Mouse (Mus musculus): Measurements from ENCODE around the gene Irf1.

Irf1 gene

GRCm38 (mm10) chr11:53761284-53761683 is 8.5 kb upstream of the Irf1 start:
- no peak for DNase-seq (ENCODE audit: low spot score in 2 of 2)

- no peak for DNase-seq (ENCODE audit: low spot score in 2 of 2)
Observed at GRCm38 (mm10) chr11:53761822-53762221, 8.0 kb upstream of the Irf1 start.

GRCm38 (mm10) chr11:53762426-53762825 is 7.4 kb upstream of the Irf1 start:
- no peak for DNase-seq (ENCODE audit: low spot score in 2 of 2)

- peak in 1 of 2 experiments; percentile 39 for DNase-seq (ENCODE audit: low spot score in 2 of 2)
Observed at GRCm38 (mm10) chr11:53762827-53763495, 6.9 kb upstream of the Irf1 start.

- DNase-seq (ENCODE audit: low spot score in 2 of 2) = peak; percentile 45 to 77
Observed at GRCm38 (mm10) chr11:53763496-53764140, 6.2 kb upstream of the Irf1 start.

- no peak for DNase-seq (ENCODE audit: low spot score in 2 of 2)
Observed at GRCm38 (mm10) chr11:53764581-53764980, 5.2 kb upstream of the Irf1 start.

GRCm38 (mm10) chr11:53768422-53769184 is 1.2 kb upstream of the Irf1 start:
- DNase-seq (ENCODE audit: low spot score in 2 of 2) = no peak

- no peak for DNase-seq (ENCODE audit: low spot score in 2 of 2)
Observed at GRCm38 (mm10) chr11:53769185-53769576, 633 bp upstream of the Irf1 start.

- DNase-seq (ENCODE audit: low spot score in 2 of 2) = peak in 1 of 2 experiments; percentile 47
Observed at GRCm38 (mm10) chr11:53770125-53770791, 444 bp downstream of the Irf1 start.

- DNase-seq (ENCODE audit: low spot score in 2 of 2) = no peak
Observed at GRCm38 (mm10) chr11:53771001-53771744, 1.4 kb downstream of the Irf1 start.

GRCm38 (mm10) chr11:53772536-53772935 is 2.7 kb downstream of the Irf1 start:
- no peak for DNase-seq (ENCODE audit: low spot score in 2 of 2)

- DNase-seq (ENCODE audit: low spot score in 2 of 2) = no peak
Observed at GRCm38 (mm10) chr11:53773087-53773486, 3.3 kb downstream of the Irf1 start, which contains the start of gene Gm17334. Gene Gm17334 (minus strand): TSS chr11:53773187.

GRCm38 (mm10) chr11:53773641-53774360 is 4.0 kb downstream of the Irf1 start:
- DNase-seq (ENCODE audit: low spot score in 2 of 2) = no peak

GRCm38 (mm10) chr11:53774659-53775255 is 4.9 kb downstream of the Irf1 start:
- DNase-seq (ENCODE audit: low spot score in 2 of 2) = no peak

GRCm38 (mm10) chr11:53777736-53778135 is 7.9 kb downstream of the Irf1 start:
- no peak for DNase-seq (ENCODE audit: low spot score in 2 of 2)

GRCm38 (mm10) chr11:53778455-53778854 is 8.6 kb downstream of the Irf1 start:
- DNase-seq (ENCODE audit: low spot score in 2 of 2) = no peak

- no peak for DNase-seq (ENCODE audit: low spot score in 2 of 2)
Observed at GRCm38 (mm10) chr11:53779808-53780207, 10.0 kb downstream of the Irf1 start.

GRCm38 (mm10) chr11:53780262-53780661 is 10.4 kb downstream of the Irf1 start:
- DNase-seq (ENCODE audit: low spot score in 2 of 2) = no peak

GRCm38 (mm10) chr11:53781201-53781775 is 11.5 kb downstream of the Irf1 start:
- no peak for DNase-seq (ENCODE audit: low spot score in 2 of 2)

- no peak for DNase-seq (ENCODE audit: low spot score in 2 of 2)
Observed at GRCm38 (mm10) chr11:53781964-53782363, 12.2 kb downstream of the Irf1 start.
